Mouse (Mus musculus) gastrocnemius, postnatal 10 days (tissue): ENCODE data around the gene Rgr. TPM values are rescaled to one million over a fixed set of nuclear protein-coding genes. Genes with fewer than 3 reads are reported as not detected.

Experiments
- DNase-seq: peaks from one replicate; pipeline ENCODE4 v3.0.0; 2021; ENCODE audit warnings: mixed read lengths
- long read RNA-seq, 2 experiments: library from polyadenylated mRNA; stranded (forward); transcript quantifications; one replicate each; pipeline ENCODE4 v2.0.0; 2021
- total RNA-seq, 2 experiments: library from RNA; stranded (reverse); gene quantifications; 2 replicates each; pipeline ENCODE4 v1.2.3; 2021

Gene Rgr
- under 1 TPM; 0.59 to 0.86 TPM for total RNA-seq
- long read RNA-seq, experiment 1, partial matches to known transcripts, result 0 of 2 reads
- long read RNA-seq, experiment 1, other reads (novel, unspliced or antisense), result 2 of 2 reads
- long read RNA-seq, experiment 2, full-length matches to known transcripts, result 1 of 1 reads
- long read RNA-seq, experiment 2, partial matches to known transcripts, result 0 of 1 reads
- long read RNA-seq, experiment 2, other reads (novel, unspliced or antisense), result 0 of 1 reads

DNA sequence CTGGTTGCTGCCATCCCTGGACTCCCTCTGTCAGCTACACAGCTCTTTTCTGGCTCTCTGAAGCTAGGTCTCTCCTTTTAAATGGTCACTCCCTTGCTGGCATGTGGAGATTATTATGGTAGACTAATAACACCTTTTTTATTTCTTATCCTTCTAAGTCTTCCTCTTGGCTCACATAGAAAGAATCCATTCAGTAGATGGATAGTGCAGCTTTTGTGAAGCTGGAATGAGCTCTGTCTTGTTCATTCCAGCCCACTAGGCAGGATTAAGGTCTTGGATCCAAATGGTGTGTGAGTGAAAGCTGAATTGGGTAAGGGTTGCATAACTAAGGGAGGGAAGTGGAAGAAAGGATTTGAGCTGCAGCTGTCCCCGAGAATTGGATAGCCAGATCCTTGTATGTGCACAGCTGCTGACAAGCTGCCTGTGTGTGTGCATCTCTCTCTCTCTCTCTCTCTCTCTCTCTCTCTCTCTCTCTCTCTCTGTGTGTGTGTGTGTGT lies at the start of gene Rgr:
Gene Rgr, minus strand, starts transcription at position 51 of the 497 bp plus-strand sequence.
- no peak for DNase-seq

- no peak for DNase-seq
These were observed 49.3 kb upstream of the Rgr start, which contains the start of gene Cdhr1 for GRCm38 (mm10) chr14:37097956-37098530. Gene Cdhr1 (minus strand): TSS chr14:37098347.

DNA sequence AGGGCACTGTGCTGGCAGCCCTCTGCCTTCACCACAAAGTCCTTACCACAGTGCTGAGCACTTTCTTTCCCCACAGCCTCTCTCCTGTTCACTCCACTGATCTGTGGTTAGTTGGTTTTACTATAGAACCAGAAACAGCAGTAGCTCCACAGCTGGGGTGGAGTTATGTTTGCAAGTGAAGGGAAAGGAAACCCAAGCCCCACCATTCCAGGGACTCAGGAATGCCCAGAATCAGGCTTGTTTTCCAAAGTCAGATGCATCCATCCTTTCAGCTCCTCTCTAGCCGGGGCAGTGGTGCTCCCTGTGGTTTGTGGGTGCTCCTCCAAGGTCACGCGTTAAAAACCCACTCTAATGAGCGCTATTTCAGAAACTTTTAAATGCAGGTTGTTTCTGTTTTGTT lies 46.8 kb upstream of the Rgr start:
- no peak for DNase-seq

- DNase-seq, result no peak
These were observed 45.7 kb upstream of the Rgr start for GRCm38 (mm10) chr14:37094436-37094835.

DNA sequence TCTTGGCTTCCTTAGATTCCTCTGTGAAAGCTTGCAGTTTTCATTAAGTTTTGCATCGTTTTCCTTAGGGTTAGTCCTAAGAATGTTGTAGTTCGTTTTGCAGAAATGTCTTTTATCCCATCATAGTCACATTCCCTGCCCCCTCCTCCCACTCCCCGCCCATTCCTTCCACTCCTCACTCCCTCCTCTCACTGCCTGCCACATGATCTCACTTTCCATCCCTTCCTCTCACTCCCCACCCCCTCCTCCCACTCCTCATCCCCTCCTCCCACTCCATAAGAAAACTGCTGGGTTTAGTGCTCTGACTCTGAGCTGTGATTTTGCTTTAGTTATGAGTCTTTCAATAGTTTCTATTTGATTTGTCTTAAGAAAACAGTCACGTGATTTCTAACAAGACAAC lies 35.0 kb upstream of the Rgr start:
- DNase-seq, result no peak

DNA sequence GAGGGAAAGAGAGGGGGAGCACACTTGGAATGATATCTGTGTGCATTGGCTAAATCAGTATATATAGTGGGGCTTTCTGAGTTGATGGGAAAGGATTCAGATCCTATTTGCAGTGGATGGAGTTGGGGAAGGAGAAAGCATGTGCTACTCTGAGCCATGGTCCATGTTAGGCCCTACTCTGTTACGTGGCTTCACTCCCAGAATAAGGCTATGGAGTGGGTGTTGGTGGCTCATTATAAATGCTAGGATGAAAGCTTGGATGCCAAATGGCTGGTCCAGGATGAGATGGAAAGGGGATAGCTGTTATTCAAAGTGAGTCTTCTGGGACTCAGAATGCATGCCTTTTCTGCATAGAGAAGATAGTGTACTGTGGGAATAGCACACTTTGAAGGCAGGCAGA lies 32.0 kb upstream of the Rgr start:
- DNase-seq, result no peak

GRCm38 (mm10) chr14:37068516-37068915 lies 19.8 kb upstream of the Rgr start:
- DNase-seq, result peak; percentile 74

DNA sequence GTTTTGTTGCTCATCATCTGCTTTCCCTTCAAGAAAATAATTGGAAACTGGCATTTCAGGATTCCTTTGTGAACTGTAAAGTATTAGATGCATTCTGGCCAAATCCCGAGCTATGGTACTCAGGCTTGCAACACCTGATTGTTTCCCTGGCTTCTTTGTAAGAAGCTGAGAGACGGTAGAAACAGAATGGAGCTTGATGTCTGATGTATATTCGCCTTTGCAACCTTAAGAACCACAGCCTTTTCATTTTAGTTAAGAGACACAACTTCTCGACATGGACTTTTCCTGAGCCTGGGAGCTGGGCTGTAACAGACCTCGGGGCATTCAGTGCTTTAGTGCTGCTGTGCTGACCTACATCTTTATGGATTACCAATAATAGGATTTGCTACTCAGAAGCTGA lies 18.9 kb upstream of the Rgr start, which contains the start of gene Lrit2:
Gene Lrit2, plus strand, starts transcription at position 301 of the 400 bp plus-strand sequence.
- DNase-seq, result no peak

DNA sequence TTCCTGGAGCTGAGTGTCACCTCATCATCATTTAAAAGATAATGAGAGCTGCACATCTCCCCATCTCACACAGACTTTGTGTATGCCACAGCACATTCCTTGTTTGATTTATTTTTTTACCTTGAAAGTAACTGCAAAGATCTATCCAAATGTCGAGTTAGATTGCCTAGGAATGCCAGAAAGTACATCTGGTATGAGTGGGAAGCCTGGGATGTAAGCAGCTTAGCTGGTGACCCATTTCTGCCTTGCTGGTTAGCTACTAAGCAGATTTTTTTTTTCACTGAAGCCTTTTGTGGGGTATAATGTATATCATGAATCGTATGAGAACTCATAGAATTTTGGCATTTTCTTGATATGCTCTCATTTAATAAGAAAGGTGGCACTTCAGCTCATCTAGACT lies 17.9 kb upstream of the Rgr start:
- DNase-seq, result no peak

GRCm38 (mm10) chr14:37064849-37065248 lies 16.1 kb upstream of the Rgr start:
- DNase-seq, result no peak

- DNase-seq, result no peak
These were observed 14.3 kb downstream of the Rgr start for GRCm38 (mm10) chr14:37034432-37034831.

DNA sequence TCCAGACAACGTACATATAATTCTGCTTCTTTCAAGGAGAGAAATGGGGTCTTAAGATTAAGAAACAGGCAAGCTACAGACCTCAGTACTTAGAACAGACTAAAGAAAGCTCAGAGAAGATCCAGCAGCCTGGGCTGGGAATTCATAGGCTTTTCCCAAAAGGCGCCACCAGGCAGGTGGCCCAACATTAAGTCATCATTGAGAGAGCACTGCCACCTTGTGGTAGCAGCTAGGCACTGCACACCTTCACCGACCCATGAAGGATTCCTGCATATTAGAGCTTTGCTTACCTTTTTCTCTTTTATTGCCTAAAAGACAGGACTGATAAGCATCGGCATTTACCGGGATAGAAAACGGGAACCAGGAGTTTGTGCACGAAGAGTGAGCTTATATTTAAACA lies 15.5 kb downstream of the Rgr start:
- peak; percentile 73 for DNase-seq

- no peak for DNase-seq
These were observed 16.2 kb downstream of the Rgr start for GRCm38 (mm10) chr14:37032481-37033104.

DNA sequence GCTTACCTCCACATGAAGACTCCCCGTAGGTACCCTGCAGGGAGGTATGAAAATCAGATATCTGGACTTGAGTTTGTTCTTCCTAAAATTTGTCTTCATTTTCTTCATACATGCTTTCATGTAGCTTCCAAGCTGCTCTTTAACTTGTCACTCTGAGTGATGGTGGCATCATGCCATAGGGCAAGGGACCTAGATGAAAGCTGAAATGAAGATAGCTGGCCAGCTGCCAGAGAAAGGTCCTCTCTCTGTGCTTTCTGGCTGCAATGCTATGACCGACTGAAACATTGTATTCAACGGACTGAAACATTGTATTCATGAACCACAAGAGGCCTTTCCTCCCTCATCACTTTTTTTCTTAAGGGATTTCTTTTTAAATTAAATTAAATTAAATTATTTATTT lies 20.2 kb downstream of the Rgr start:
- DNase-seq, result no peak

DNA sequence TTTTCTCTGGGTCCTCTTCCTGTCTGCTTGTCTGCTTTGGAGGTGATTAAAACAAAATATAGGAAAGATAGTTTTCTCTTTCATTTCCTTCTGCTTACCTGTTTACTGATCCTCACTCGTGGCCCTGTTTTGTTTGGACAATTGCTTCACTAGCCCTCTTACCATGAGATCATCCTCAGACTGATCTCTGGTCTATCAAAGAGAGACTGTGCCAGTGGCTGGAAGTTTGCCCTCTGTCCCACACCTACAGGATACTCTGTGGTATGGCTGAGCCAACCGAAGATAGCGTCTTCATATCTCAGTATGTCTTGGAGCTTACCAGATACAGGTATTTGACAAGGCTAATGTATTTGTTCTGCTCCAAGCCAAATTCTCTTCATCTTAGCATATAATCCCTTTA lies 20.8 kb downstream of the Rgr start:
- no peak for DNase-seq

DNA sequence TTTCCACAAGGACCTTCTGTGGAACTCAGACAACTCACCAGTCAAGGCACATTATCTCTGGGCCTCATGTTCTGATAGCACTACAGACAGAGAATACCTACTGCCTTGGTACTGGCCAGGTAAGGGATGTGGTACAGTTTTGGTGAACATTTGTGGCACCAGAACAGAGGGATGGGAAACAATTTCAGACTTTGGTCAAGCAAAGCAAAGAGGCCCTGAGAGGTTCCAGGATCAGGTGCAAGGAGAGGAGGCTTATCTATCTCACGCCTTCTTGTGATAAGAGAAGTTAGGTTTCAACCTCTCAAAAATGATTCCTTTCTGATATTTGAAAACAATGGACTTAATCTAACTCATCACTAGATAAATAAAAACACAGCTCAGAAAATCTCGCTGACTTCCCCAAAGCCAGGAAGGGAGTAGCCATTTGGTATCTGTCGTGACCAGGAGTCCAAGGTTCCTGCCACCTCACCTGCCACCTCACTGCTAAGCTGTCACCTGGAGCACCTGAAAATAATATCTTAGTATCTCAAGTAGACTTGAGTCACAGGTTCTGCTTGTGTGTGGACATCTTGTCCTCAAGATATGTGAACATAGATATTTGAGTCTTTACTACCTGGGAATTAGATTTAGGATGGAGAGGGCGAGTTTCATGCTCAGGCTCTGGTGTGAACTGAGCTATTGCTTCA lies 21.4 kb downstream of the Rgr start:
- no peak for DNase-seq

DNA sequence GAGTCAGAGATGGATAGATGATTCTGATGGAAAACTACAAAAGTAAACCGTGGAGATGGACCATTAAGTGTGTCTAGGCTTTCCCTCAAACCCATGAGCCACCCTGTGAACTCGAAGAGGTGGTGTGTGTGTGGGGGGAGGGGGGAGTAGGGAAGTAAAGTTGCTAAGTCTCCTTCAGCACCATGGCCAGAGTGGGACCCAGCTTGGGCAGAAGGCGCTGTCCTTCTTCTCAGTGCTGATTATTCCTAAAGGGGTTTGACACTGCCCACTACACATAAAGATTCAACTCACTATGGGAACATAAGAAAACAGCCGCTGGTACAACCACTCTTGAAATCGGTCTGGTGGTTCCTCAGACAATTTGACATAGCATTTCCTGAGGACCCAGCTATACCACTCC lies 32.9 kb downstream of the Rgr start:
- peak; percentile 16 for DNase-seq

DNA sequence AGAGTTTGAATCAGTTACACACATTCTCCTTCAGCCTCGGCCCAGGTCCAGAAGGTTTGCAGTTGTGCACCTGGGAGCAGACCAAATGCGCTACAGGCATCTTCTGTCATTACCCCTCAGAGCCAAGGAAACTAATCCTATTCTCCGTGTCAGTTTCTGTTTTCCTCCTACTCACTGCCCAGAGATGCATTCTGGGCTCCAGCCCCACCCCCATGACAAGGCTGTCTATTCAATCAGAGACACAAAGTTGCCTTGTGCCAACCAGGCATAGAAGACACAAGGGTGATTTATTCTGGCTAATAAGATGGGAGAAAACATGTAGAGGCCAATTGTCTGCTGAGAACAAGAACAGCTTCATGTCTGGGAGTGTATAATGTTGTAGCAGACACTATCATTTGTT lies 35.1 kb downstream of the Rgr start:
- no peak for DNase-seq

DNA sequence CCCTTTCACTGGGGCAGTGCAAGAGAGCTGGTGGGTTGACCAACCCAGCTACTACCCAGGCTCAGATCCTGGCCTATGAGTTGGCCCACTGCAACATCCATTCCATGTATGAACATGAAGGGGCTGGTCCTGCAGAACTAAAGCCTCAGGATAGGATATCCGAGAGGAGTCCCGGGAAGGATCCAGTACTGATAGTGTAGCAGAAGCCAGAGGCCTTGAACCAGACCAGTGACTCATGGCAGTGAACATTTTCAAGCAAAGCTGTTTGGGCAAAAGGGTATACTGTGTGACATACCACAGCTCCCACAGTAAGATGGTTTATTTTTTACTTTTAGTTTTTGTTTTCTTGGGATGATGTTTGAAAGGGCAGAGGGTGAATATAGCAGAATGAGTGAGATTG lies 39.1 kb downstream of the Rgr start:
- DNase-seq, result no peak

DNA sequence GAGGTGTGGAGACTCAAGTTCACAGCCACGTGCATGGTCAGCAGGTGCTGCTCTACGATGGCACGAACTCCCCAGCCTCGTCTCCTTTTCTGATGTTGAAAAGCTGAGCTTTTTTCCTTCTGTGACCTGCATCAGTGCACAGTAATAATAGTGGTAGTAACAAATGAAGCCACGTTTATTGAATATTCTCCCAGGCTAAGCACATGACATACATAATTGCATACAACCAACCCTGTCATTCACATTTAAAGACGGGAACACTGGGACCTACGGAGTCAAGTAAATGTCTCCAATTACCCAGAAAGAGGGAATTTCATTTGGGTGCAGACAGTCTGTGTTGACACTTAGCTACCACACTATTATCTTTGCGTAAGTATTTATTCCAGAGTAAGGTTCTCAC lies 42.3 kb downstream of the Rgr start:
- DNase-seq, result no peak

DNA sequence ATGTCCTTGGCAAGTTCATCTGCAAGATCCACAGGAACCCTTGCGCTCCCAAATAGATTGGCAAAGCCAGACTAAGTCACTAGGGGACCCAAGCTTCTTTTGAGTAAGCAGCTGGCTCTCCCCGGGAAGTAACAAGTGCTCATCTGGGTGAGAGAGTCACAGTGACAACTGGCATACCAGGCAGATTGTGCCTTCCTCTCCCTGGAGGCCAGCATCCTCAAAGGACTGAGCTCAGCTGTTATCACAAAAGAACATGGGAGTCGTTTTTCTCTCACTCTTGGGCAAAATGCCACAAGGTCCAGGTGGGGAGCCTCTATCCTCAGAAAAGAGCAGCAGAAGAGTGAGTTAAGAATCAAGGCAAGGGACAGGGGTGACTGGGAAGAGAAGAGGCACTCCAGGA lies 42.9 kb downstream of the Rgr start:
- DNase-seq, result no peak

DNA sequence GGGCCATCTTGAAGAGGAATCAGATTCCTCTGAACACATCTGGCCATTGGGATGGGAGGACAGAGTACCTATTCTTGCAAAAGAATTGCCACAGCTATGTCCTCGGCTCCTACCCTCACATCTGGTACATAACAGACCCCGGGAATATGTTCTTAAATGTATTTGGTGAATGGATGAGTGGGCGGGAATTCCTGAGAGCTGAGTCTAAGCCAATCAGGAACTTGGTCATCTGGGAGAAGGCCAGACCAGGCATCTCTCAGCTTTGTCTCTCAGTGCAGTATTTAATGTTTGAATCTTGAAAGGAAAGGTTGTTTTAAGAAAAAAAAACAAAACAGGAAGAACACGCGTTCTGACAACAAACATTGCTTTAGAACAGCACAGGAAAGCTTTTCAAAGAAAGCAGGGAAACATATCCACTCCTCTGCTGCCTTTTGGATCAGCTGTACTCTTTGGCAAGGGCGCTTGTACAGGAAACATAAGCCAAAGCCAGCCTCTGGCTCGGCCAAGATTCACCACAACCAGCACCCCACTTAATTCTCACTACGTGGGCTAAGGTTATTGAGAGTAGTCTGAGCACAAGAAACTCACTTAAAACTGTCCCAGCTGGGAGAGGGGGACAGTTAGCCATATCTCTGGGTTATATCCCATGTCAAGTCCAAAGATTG lies 45.2 kb downstream of the Rgr start:
- DNase-seq, result no peak

DNA sequence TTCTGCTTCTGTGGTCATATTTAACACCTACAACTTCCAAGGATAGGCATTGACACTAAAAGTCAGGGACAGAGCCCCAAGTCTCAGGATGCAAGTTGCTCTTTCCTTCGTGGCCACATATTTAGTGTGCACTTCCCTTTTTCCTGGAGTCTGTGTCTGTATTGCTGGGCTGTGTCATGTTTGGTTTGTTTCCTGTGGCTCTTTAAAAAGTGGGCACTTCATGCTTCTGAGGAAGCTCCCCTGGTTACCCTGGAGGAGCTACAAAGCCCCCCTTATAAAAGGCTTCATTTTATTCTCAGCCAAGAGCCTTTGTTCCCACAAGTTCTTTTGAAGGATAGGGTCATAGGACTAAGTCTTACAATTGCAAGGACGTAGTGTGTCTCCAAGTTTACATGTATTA lies 45.9 kb downstream of the Rgr start:
- no peak for DNase-seq
